Mouse (Mus musculus) ES-E14 (cell line): ENCODE measurements at regions not wholly inside any gene's neighbourhood (a gene's known extent, or its start where the extent isn't known, plus 50 kb on each side); places are given as distances from the start of the nearest gene placed in this dataset.

Experiments used
- HCFC1 ChIP-seq: IDR thresholded peaks from 2 replicates; pipeline ENCODE4 v1.6.1; 2012; ENCODE audit warnings: low read length, inconsistent platforms, borderline replicate concordance; ENCODE audit not compliant: insufficient read depth
- MAFK ChIP-seq: IDR thresholded peaks from 2 replicates; pipeline ENCODE4 v1.6.1; 2014; ENCODE audit warnings: mild to moderate bottlenecking, low read depth, low read length, inconsistent platforms; ENCODE audit not compliant: insufficient read depth
- ZC3H11A ChIP-seq: IDR thresholded peaks from 2 replicates; pipeline ENCODE4 v1.6.1; 2012; ENCODE audit warnings: low read depth, mild to moderate bottlenecking, inconsistent platforms, low read length, borderline replicate concordance
- ZNF384 ChIP-seq: IDR thresholded peaks from 2 replicates; pipeline ENCODE4 v1.6.1; 2012; ENCODE audit warnings: low read depth, low read length, inconsistent platforms

DNA sequence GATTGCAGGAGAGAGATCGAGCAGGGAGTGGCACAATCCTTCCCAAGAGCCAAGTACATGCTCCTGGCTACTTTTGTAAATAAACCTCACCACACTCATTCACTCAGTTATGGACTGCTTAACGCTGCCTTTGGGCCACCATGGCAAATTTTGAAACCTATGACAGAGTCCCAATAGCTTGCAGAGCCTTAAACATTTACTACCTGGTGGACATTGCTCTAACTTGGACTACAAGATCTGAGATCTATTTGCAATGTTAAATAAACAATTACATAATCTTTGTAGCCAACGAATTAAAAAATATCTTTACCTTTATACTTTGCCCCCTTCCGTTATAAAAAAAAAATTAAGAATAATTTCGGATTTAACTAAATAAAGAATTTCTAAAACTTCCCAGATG lies 104.9 kb downstream of the Tmco5 start:
- TF ChIP-seq MAFK = no peak
- TF ChIP-seq ZNF384 = no peak
- TF ChIP-seq HCFC1 = no peak
- no peak for TF ChIP-seq ZC3H11A
